Mouse (Mus musculus) limb, embryonic 13.5 days (tissue): ENCODE measurements around the gene Nkx2-3. TPM values are rescaled to one million over a fixed set of nuclear protein-coding genes. Genes with fewer than 3 reads are reported as not detected.

ENCODE experiments used
- microRNA-seq: library from miRNA; unstranded; fragments of <30 nt; microRNA quantifications from one replicate; pipeline ENCODE4, GENCODE M21; 2016
- polyA plus RNA-seq: library from polyadenylated mRNA; unstranded; fragments of >200 nt; fragmentation: Nextera tagmentation; extraction: Ambion mirVana; gene quantifications from 2 replicates; pipeline ENCODE4 v1.2.1, GENCODE M21; 2015

The Nkx2-3 gene
- polyA plus RNA-seq, 1 experiment from 2014 or later: not detected

Small RNA genes lying within 50 kb of the gene (microRNA-seq; reads per million reads assigned to microRNA genes)
- not detected for gene Gm22646

Other genes starting within 250 kb of the Nkx2-3 start
- 9.8 and 10.8 TPM in 2 replicates for gene Hpse2, start 224.0 kb upstream of the Nkx2-3 start, polyA plus RNA-seq
- 1.0 and 1.1 TPM in 2 replicates for gene Cnnm1, start 171.9 kb upstream of the Nkx2-3 start, polyA plus RNA-seq
- gene Got1, start 87.7 kb upstream of the Nkx2-3 start, polyA plus RNA-seq: 31.8 and 31.9 TPM in 2 replicates
- 12.2 and 14.2 TPM in 2 replicates for gene Slc25a28, start 62.6 kb downstream of the Nkx2-3 start, polyA plus RNA-seq
- 11.2 and 12.4 TPM in 2 replicates for gene Entpd7, start 77.3 kb downstream of the Nkx2-3 start, polyA plus RNA-seq
- gene Cutc, start 140.7 kb downstream of the Nkx2-3 start, polyA plus RNA-seq: 13.0 and 14.6 TPM in 2 replicates
- gene Cox15, start 140.7 kb downstream of the Nkx2-3 start, polyA plus RNA-seq: 11.4 and 14.5 TPM in 2 replicates
- gene Abcc2, start 169.9 kb downstream of the Nkx2-3 start, polyA plus RNA-seq: 0.09 and 0.11 TPM in 2 replicates